Mouse (Mus musculus) forebrain, embryonic 10.5 days (tissue): ENCODE measurements around the gene Frat1. TPM values are rescaled to one million over a fixed set of nuclear protein-coding genes. Genes with fewer than 3 reads are reported as not detected.

Source experiments
- DNase-seq: peaks from one replicate; pipeline ENCODE4 v3.0.0-alpha.2; 2017; ENCODE audit warnings: low spot score; ENCODE audit errors: extremely low spot score
- H3K27ac ChIP-seq: fragments of 300-500 bp; sonication (generic); 2 replicates; pipeline ENCODE4 v1.5.1; 2016; ENCODE audit warnings: mild to moderate bottlenecking
- H3K27me3 ChIP-seq: fragments of 300-500 bp; sonication (generic); 2 replicates; pipeline ENCODE4 v1.6.1; 2016; ENCODE audit warnings: mild to moderate bottlenecking; ENCODE audit not compliant: poor library complexity, severe bottlenecking
- H3K36me3 ChIP-seq: fragments of 300-500 bp; sonication (generic); replicated peaks from 2 replicates; pipeline ENCODE4 v1.6.1; 2016; ENCODE audit warnings: mild to moderate bottlenecking, moderate library complexity
- H3K4me1 ChIP-seq: fragments of 300-500 bp; sonication (generic); 2 replicates; pipeline ENCODE4 v1.6.1; 2016
- H3K4me3 ChIP-seq: fragments of 300-500 bp; sonication (generic); 2 replicates; pipeline ENCODE4 v1.5.1; 2016; ENCODE audit warnings: mild to moderate bottlenecking, moderate library complexity
- H3K9me3 ChIP-seq: fragments of 300-500 bp; sonication (generic); 2 replicates; pipeline ENCODE4 v1.6.1; 2016; ENCODE audit warnings: mild to moderate bottlenecking, moderate library complexity
- WGBS: fragments of 180-500 bp; shearing (Covaris S2); methylation state at CpG from one replicate; pipeline ENCODE4 v1.1.7; 2016; 5-methylcytosine and 5-hydroxymethylcytosine counted together
- polyA plus RNA-seq: library from polyadenylated mRNA; unstranded; fragments of >200 nt; fragmentation: Nextera tagmentation; extraction: Ambion mirVana; gene quantifications from 2 replicates; pipeline ENCODE4 v1.2.1, GENCODE M21; 2016

The Frat1 gene
- polyA plus RNA-seq, 1 experiment from 2014 or later: 11.8 TPM

DNA sequence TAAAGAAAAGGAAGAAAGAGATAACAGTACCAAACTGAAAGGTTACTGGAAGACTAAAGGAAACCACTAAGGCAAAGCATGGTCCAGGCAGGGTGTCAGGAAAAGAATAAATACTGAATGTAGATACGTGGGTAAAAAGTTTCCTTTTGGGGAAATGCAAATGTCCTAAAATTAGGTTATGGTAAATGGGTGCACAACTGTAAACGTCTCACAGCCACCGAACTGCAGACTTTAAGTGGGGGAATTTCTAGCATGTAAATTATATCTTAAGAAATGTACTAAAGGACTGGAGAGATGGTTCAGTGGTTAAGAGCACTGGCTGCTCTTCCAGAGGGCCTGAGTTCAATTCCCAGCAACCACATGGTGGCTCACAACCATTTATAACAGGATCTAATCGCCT is 11.0 kb upstream of the Frat1 start:
- no peak for DNase-seq
- Histone ChIP-seq H3K36me3 (no peaks in the 10 kb centered on the region), H3K9me3 (no peaks in the 10 kb centered on the region), H3K27ac (no peak overlapping the region), H3K27me3 (peaks cover 7% of the 10 kb centered on the region; the same call in 1 of the 2 replicates), H3K4me1 (peaks cover 18% of the 10 kb centered on the region), H3K4me3 (no peak overlapping the region)
- 84% methylated on average over 4 of the region's 4 CpGs for WGBS

DNA sequence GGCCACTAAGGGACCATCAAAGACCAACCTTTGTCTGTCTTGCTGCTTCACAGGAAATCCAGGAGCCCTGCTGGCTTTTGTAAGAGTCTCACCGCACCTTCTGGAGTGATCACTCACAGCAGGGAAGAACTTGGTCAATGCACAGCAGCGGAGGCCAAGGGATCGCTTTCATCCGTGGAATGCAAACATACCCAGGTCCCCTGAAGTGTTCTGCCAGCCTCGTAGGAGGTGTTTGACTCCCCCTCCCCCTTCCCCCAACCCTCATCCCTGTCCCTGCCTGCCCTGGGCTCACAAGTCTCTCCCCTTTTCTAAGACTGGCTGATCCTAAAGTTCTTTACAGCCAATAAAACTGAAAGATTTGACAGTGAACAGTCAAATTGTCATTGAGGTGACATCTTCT is 8.3 kb upstream of the Frat1 start:
- no peaks in the 10 kb centered on the region for H3K9me3 ChIP-seq
- DNase-seq: no peak
- WGBS: 4% methylated on average over 5 of the region's 5 CpGs
- H3K36me3 ChIP-seq: no peaks in the 10 kb centered on the region
- peaks cover 18% of the 10 kb centered on the region for H3K4me1 ChIP-seq
- H3K27ac ChIP-seq: 0 out of 2 replicates have a peak overlapping the region, but pooled peaks have one; percentile 30
- H3K27me3 ChIP-seq: peaks cover 7% of the 10 kb centered on the region; the same call in 1 of the 2 replicates
- H3K4me3 ChIP-seq: no peak overlapping the region

DNA sequence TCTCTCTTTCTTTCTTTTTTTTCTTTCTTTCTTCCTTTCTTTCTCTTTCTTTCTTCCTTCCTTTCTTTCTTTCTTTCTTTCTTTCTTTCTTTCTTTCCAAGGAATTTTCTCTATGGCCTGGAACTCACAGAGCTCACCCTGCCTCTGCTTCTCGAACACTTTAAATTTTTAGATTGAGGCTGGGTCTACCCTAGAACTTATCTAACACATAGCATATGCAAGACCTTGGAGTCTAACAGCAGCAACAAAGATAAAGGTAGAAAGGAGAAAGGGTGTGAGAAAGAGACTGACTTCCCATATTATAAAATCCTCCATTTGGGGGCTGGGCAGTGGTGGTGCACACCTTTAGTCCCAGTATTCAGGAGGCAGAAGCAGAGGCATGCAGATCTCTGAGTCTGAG is 7.2 kb upstream of the Frat1 start:
- no peaks in the 10 kb centered on the region for H3K9me3 ChIP-seq
- 79% methylated on average over 1 of the region's 1 CpGs for WGBS
- no peak for DNase-seq

DNA sequence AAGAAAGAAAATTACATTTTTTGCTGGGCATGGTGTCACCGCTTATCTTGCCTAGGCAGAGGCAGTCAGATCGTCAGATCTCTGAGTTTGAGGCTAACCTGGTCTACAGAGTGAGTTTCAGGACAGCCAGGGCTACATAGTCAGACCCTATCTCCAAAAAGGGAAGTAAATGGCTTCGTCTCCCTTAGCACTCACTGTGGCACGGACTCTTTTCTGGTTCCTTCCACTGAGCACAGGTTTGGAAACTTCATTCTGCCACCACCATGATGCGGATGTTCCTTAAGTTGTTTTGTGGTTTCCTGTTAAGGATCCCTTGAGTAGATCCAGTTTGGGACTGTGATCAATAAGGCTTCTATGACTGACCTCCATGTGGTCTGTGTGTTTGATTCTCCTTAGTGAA is 4.8 kb upstream of the Frat1 start:
- Histone ChIP-seq H3K4me1 (peaks cover 14% of the 10 kb centered on the region), H3K27ac (no peak overlapping the region), H3K4me3 (no peak overlapping the region), H3K9me3 (no peaks in the 10 kb centered on the region), H3K36me3 (no peaks in the 10 kb centered on the region), H3K27me3 (peaks cover 7% of the 10 kb centered on the region; the same call in 1 of the 2 replicates)
- DNase-seq: no peak
- 85% methylated on average over 5 of the region's 5 CpGs for WGBS

More for the DNA sequence above, 7.2 kb upstream of the Frat1 start:
- Histone ChIP-seq H3K4me1 (peaks cover 11% of the 10 kb centered on the region), H3K36me3 (no peaks in the 10 kb centered on the region), H3K4me3 (no peak overlapping the region), H3K27ac (no peak overlapping the region), H3K27me3 (peaks cover 7% of the 10 kb centered on the region; the same call in 1 of the 2 replicates)

DNA sequence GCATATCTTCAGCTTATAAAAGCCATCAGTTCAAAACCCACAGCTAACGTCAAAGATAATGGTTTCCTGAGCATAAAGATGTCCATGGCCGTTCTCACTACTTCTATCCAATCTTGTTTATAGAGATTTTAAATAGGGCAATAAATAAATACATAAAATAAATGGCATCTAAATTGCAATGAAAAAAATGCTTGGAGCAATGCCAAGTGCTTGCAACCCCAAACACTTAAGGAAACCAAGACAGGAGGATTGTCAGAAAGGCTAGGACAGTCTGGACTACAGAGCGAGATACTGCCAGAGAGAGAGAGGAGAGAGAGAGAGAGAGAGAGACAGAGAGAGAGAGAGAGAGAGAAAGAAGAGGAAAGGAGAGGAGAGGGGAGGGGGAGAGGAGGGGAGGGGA is 3.2 kb upstream of the Frat1 start:
- peaks cover 19% of the 10 kb centered on the region for H3K4me1 ChIP-seq
- no peak overlapping the region for H3K27ac ChIP-seq
- WGBS: 95% methylated on average over 3 of the region's 3 CpGs
- no peak overlapping the region for H3K4me3 ChIP-seq
- H3K36me3 ChIP-seq: no peaks in the 10 kb centered on the region
- H3K9me3 ChIP-seq: no peaks in the 10 kb centered on the region
- no peak for DNase-seq
- peaks cover 4% of the 10 kb centered on the region for H3K27me3 ChIP-seq

DNA sequence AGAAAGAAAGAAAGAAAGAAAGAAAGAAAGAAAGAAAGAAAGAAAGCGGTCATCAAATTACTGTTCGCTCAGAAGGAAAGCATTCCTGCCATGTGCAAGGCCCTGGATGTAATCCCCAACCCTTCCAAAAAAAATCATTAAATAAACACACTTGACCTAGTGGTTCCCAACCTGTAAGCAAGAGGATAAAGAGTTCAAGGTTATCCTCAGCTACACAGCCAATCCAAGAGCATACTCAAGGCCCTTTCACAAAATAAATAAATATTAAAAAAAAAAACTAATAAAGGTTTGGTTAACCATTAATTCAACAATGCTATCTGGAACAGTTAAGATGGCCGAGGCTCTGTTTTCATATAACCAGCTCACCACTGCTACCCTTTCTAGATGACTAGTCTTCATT is 829 bp upstream of the Frat1 start:
- Histone ChIP-seq H3K9me3 (no peaks in the 10 kb centered on the region), H3K36me3 (no peaks in the 10 kb centered on the region), H3K4me1 (peaks cover 36% of the 10 kb centered on the region), H3K27ac (0 out of 2 replicates have a peak overlapping the region, but pooled peaks have one; percentile 12), H3K4me3 (peak overlapping the region; percentile 81), H3K27me3 (peaks cover 29% of the 10 kb centered on the region)
- WGBS: 79% methylated on average over 3 of the region's 3 CpGs
- DNase-seq: no peak

DNA sequence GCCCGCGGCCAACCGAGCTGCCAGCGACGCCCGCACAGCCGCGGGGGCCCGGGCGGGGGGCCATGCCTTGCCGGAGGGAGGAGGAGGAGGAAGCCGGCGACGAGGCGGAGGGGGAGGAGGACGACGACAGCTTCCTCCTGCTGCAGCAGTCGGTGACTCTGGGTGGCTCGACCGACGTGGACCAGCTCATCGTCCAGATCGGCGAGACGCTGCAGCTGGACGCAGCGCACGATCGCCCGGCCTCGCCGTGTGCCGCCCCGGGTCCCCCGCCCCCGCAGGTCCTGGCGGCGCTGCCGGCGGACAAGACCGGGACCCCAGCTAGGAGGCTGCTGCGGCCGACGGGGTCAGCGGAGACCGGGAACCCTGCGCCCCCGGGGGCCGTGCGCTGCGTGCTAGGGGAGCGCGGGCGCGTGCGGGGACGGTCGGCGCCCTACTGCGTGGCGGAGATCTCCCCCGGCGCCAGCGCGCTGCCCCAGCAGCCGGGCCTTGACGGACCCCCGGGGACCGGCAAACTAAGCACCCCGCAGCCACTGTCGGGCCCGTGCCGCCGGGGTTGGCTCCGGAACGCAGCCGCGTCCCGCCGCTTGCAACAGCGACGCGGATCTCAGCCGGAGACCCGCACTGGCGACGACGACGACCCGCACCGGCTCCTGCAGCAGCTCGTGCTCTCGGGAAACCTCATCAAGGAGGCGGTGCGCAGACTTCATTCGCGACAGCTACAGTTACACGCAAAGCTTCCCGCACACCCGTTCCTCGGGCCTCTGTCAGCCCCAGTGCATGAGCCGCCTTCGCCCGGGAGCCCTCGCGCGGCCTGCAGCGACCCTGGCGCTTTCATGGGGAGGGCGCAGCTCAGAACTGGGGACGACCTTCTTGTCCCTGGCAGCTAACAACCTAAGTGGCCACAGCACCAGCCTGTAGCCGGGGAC is 599 bp downstream of the Frat1 start:
- H3K4me3 ChIP-seq: peak overlapping the region; percentile 81
- under 1% methylated on average over 112 of the region's 112 CpGs for WGBS
- H3K4me1 ChIP-seq: peaks cover 41% of the 10 kb centered on the region
- H3K9me3 ChIP-seq: no peaks in the 10 kb centered on the region
- peaks cover 30% of the 10 kb centered on the region for H3K27me3 ChIP-seq
- peak; percentile 64 for DNase-seq
- H3K27ac ChIP-seq: peak overlapping the region; percentile 96
- no peaks in the 10 kb centered on the region for H3K36me3 ChIP-seq

DNA sequence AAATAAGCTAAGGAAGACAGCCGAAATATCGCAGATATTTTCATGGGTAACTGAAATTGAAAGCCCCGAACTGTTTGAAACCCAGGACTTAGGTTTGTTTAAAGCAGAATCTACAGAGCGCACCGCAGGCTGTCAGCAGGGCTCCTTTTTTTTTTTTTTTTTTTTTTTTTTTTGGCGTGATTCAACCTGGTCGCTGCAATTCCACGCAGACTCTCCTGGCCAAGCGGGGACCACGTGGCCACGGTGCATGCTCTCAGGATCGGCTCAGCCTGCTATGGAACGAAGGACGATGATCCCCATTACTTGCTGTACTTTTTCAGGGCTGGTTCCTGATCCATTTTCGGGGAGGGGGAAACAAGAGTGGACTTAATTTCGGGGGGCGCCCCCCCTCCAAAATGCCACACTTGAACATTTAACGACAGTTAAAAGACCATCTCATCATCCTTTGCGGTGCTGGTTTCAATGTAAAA is 1.4 kb downstream of the Frat1 start:
- Histone ChIP-seq H3K27me3 (peaks cover 30% of the 10 kb centered on the region), H3K27ac (peak overlapping the region; percentile 96), H3K36me3 (no peaks in the 10 kb centered on the region), H3K9me3 (no peaks in the 10 kb centered on the region), H3K4me3 (peak overlapping the region; percentile 81), H3K4me1 (peaks cover 48% of the 10 kb centered on the region)
- under 1% methylated on average over 19 of the region's 19 CpGs for WGBS
- DNase-seq: no peak

DNA sequence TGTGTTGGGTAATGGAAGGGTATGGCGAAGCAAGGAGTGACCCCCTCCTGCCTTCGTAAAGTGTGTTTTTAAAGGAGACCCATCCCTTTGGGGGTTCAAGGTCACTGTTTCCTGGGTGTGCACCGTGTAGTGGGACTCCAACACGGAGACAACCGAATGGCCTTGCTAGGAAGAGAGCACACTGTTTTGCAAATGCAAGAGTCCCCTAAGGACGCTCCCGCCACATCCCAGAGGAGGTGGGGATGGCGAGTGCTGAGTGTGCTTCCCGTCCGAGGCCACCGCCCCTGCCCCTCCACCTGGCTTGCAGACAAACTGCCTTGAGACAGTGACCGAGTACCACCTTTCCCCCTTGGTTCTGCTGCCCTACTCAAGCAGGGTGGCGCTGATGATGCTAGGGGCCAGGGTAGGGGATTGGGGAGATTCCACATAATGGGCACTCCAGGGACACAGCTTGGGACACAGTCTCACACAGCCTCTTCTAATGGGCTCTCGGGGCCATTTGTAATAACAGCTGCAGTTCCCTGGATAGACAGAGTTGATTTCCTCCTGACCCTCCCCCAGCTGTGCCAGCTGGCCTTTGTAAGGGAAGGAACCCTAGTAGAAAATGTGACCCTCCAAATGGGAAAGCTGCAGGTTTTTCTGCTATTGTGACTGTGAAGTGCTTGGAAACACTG is 2.1 kb downstream of the Frat1 start:
- peak; percentile 33 for DNase-seq
- Histone ChIP-seq H3K27ac (peak overlapping the region; percentile 96), H3K9me3 (no peaks in the 10 kb centered on the region), H3K4me3 (peak overlapping the region; percentile 81), H3K36me3 (no peaks in the 10 kb centered on the region), H3K4me1 (peaks cover 55% of the 10 kb centered on the region), H3K27me3 (peaks cover 30% of the 10 kb centered on the region)
- WGBS: 4% methylated on average over 14 of the region's 14 CpGs

DNA sequence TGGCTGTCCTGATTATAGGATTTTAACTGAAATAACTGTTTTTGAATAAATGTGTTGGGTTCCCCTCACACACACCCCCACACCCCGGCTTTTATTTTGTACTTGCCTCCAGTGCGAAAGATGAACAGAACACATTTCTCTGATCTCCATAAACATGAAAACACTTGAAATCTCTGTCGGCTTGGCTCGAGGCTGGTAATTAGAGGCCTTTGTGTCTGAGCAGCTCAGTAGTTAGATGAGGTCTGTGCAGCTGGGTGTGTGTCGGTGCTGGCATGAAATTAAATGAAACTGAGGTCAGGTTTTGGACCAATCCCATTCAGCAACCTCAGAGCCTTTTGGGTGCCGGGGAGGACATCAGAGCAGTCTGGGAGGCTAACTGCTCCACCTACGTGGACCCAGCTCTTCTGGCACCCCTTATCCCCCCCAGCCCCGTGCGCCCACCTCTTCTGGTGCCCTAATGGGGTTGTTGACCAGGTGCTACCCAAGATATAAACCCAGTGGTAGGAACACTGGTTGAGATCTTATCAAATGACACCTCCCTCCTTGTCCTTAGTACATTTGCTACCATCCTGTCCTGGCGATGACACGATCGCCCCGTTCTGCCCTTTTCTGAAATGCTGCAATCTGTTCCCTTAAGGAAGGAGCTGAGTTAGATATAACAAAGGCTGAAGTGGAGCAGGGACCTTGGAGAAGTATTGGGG is 2.9 kb downstream of the Frat1 start:
- Histone ChIP-seq H3K4me1 (peaks cover 61% of the 10 kb centered on the region), H3K4me3 (peak overlapping the region; percentile 81; the same call in 1 of the 2 replicates), H3K36me3 (no peaks in the 10 kb centered on the region), H3K27ac (peak overlapping the region; percentile 40; the same call in 1 of the 2 replicates), H3K9me3 (no peaks in the 10 kb centered on the region), H3K27me3 (peaks cover 30% of the 10 kb centered on the region)
- no peak for DNase-seq
- 67% methylated on average over 13 of the region's 13 CpGs for WGBS

DNA sequence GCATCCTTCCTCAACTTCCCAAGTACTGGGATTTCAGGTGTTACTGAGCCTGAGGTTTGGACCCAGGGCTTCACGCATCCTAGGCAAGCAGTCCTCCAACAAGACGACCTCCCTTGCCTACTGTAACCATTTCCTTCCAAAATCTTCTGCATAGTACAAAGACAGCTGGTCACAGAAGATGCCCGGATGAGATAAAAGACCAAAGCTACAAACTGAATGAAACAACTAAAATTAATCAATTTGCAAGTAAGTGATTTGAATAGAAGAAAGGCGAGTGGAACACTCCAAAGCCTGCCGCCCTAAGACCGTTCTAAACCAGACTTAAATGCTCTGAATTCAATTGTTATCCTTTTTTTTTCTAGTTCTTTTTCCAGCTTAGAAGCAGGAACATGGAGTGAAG is 5.6 kb downstream of the Frat1 start:
- Histone ChIP-seq H3K9me3 (no peaks in the 10 kb centered on the region), H3K4me3 (peak overlapping the region; percentile 35), H3K36me3 (no peaks in the 10 kb centered on the region), H3K27me3 (peaks cover 30% of the 10 kb centered on the region), H3K27ac (peak overlapping the region; percentile 74), H3K4me1 (peaks cover 55% of the 10 kb centered on the region)
- DNase-seq: no peak
- WGBS: 53% methylated on average over 6 of the region's 6 CpGs

DNA sequence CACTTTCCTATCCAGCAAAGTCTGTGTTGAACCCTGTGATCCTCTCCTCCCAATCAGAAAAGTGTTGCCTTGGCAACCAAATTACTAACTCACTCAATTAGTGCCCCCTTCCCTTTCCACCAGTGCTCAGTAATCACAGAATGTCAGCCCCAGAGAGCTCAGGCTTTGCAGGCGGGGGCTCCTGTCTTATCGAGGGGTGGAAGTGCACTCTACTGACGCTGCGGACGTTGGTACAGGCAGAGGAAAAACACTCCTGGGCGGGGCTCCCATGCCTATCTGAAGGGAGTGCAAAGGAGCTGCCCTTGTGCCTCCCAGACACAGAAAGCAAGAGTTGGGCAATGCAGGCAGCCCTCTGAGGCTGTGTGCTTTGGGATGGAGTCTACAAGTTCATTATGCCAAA is 6.0 kb downstream of the Frat1 start:
- Histone ChIP-seq H3K36me3 (no peaks in the 10 kb centered on the region), H3K4me1 (peaks cover 51% of the 10 kb centered on the region), H3K27me3 (peaks cover 30% of the 10 kb centered on the region), H3K27ac (peak overlapping the region; percentile 74), H3K4me3 (peak overlapping the region; percentile 35), H3K9me3 (no peaks in the 10 kb centered on the region)
- DNase-seq: peak; percentile 60
- WGBS: under 1% methylated on average over 6 of the region's 6 CpGs
